Mouse (Mus musculus) embryo, embryonic 10.5 days (tissue): ENCODE results near the gene Traf3ip3.

Experiments
- DNase-seq: peaks from one replicate; pipeline ENCODE4 v3.0.0-alpha.2; 2015; ENCODE audit warnings: low spot score

Traf3ip3 gene

DNA sequence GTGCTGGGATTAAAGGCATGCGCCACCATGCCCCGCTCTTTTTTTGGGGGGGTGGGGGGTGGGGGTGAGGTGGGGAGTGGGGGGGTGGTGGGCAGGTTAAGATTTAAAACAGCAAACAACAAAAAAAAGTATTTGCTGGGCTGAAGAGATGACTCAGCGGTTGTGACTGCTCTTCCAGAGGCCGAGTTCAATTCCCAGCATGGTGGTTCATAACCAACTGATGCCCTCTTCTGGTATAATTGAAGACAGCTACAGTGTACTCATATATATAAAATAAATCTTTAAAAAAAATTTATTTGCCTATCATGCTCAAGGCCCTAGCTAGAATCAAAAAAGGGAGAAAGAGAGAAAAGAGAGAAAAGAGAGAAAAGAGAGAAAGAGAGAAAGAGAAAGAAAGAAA is 75.7 kb downstream of the Traf3ip3 start:
- no peak for DNase-seq
